Mouse (Mus musculus) kidney, postnatal 0 days (tissue): Measurements from ENCODE around the gene Abhd5. TPM values are rescaled to one million over a fixed set of nuclear protein-coding genes. Genes with fewer than 3 reads are reported as not detected.
A peak's percentile ranks its signal among the peaks of the same experiment; 100 is the strongest.

Experiments used
- ATAC-seq: fragments of 200-750 bp; cut with Nextera tagmentation; replicated peaks from 2 replicates; pipeline ENCODE4 v1.8.0; 2017; ENCODE audit warnings: low read depth, moderate number of reproducible peaks, moderate TSS enrichment, moderate library complexity; ENCODE audit not compliant: low FRiP score
- DNase-seq: peaks from one replicate; pipeline ENCODE4 v3.0.0-alpha.2; 2016; ENCODE audit warnings: low spot score
- H3K27ac ChIP-seq: fragments of 300-500 bp; sonication (generic); 2 replicates; pipeline ENCODE4 v1.5.1; 2014; ENCODE audit warnings: mild to moderate bottlenecking
- H3K27me3 ChIP-seq: fragments of 300-500 bp; sonication (generic); 2 replicates; pipeline ENCODE4 v1.6.1; 2014; ENCODE audit warnings: low read length, mixed read lengths; ENCODE audit not compliant: insufficient read depth
- H3K36me3 ChIP-seq: fragments of 300-500 bp; sonication (generic); 2 replicates; pipeline ENCODE4 v1.6.1; 2014; ENCODE audit warnings: low read length, mixed read lengths; ENCODE audit not compliant: insufficient read depth
- H3K4me1 ChIP-seq: fragments of 300-500 bp; sonication (generic); replicated peaks from 2 replicates; pipeline ENCODE4 v1.6.1; 2014; ENCODE audit warnings: antibody characterized with exemption, low read length, mixed read lengths; ENCODE audit not compliant: insufficient read depth
- H3K4me2 ChIP-seq: fragments of 300-500 bp; sonication (generic); 2 replicates; pipeline ENCODE4 v1.6.1; 2014; ENCODE audit warnings: mild to moderate bottlenecking, low read length, moderate library complexity, mixed read lengths
- H3K4me3 ChIP-seq: fragments of 300-500 bp; sonication (generic); replicated peaks from 2 replicates; pipeline ENCODE4 v1.5.1; 2014; ENCODE audit warnings: low read depth, low read length
- H3K9ac ChIP-seq: fragments of 300-500 bp; sonication (generic); 2 replicates; pipeline ENCODE4 v1.6.1; 2014; ENCODE audit warnings: low read depth, low read length
- H3K9me3 ChIP-seq: fragments of 300-500 bp; sonication (generic); replicated peaks from 2 replicates; pipeline ENCODE4 v1.6.1; 2016; ENCODE audit warnings: low read length, inconsistent platforms, mixed read lengths
- CTCF ChIP-seq: IDR thresholded peaks from 2 replicates; pipeline ENCODE4 v1.5.1; 2016; ENCODE audit warnings: antibody characterized with exemption, low read depth, mild to moderate bottlenecking, moderate library complexity
- WGBS: fragments of 180-500 bp; shearing (Covaris S2); extraction: QIAGEN DNeasy Blood & Tissue Kit; methylation state at CpG from one replicate; pipeline ENCODE4 v1.1.7; 2014; 5-methylcytosine and 5-hydroxymethylcytosine counted together
- polyA plus RNA-seq: library from polyadenylated mRNA; unstranded; fragments of >200 nt; fragmentation: Nextera tagmentation; extraction: Ambion mirVana; gene quantifications from 2 replicates; pipeline ENCODE4 v1.2.1, GENCODE M21; 2015

Gene Abhd5
- 30.3 and 31.6 TPM in 2 replicates for polyA plus RNA-seq

- peak within 1 kb of the TSS; percentile 68 for H3K4me3 ChIP-seq
- DNase-seq (peak; percentile 96), ATAC-seq (peak; percentile 96)
- no peaks in the 10 kb centered on the region for H3K9me3 ChIP-seq
- WGBS = 2% methylated on average over 69 of the region's 84 CpGs
- peak within 1 kb of the TSS; percentile 86 for H3K27ac ChIP-seq
- no peaks in the 10 kb centered on the region for H3K36me3 ChIP-seq
- H3K4me2 ChIP-seq = peak within 1 kb of the TSS; percentile 69
- no peaks in the 10 kb centered on the region; the same call in 1 of the 2 replicates for H3K4me1 ChIP-seq
- H3K9ac ChIP-seq = peak within 1 kb of the TSS; percentile 88
- TF ChIP-seq CTCF = peak; percentile 59
- no peaks in the 10 kb centered on the region for H3K27me3 ChIP-seq
Observed at GRCm38 (mm10) chr9:122351303-122352024, at the start of gene Abhd5. TSS of gene Abhd5 (plus strand) at chr9:122351608.

GRCm38 (mm10) chr9:122305302-122305701 is 46.1 kb upstream of the Abhd5 start:
- H3K9ac ChIP-seq = no peak overlapping the region
- no peak for ATAC-seq
- no peaks in the 10 kb centered on the region for H3K4me1 ChIP-seq
- no peaks in the 10 kb centered on the region for H3K9me3 ChIP-seq
- no peak for DNase-seq
- H3K27ac ChIP-seq = no peak overlapping the region
- H3K4me3 ChIP-seq = no peak overlapping the region
- no peaks in the 10 kb centered on the region for H3K27me3 ChIP-seq
- no peaks in the 10 kb centered on the region for H3K36me3 ChIP-seq
- TF ChIP-seq CTCF = no peak
- WGBS = 88% methylated on average over 3 of the region's 3 CpGs
- H3K4me2 ChIP-seq = no peak overlapping the region

- no peak overlapping the region for H3K4me3 ChIP-seq
- H3K9ac ChIP-seq = no peak overlapping the region
- no peaks in the 10 kb centered on the region for H3K4me1 ChIP-seq
- no peak overlapping the region for H3K27ac ChIP-seq
- no peaks in the 10 kb centered on the region for H3K36me3 ChIP-seq
- TF ChIP-seq CTCF = no peak
- ATAC-seq = no peak
- no peaks in the 10 kb centered on the region for H3K9me3 ChIP-seq
- no peak for DNase-seq
- WGBS = 58% methylated on average over 14 of the region's 14 CpGs
- no peaks in the 10 kb centered on the region for H3K27me3 ChIP-seq
- H3K4me2 ChIP-seq = no peak overlapping the region
Observed at GRCm38 (mm10) chr9:122309013-122309980, 42.1 kb upstream of the Abhd5 start.

- Histone ChIP-seq H3K4me2 (peak overlapping the region; percentile 55), H3K4me1 (no peaks in the 10 kb centered on the region), H3K9me3 (no peaks in the 10 kb centered on the region), H3K27ac (peak overlapping the region; percentile 60), H3K9ac (peak overlapping the region; percentile 63), H3K36me3 (no peaks in the 10 kb centered on the region), H3K4me3 (peak overlapping the region; percentile 40), H3K27me3 (no peaks in the 10 kb centered on the region)
- peak; percentile 95 for DNase-seq
- WGBS = 0% methylated on average over 19 of the region's 19 CpGs
- TF ChIP-seq CTCF = peak; percentile 99
- ATAC-seq = peak; percentile 90
Observed at GRCm38 (mm10) chr9:122310613-122311049, 40.8 kb upstream of the Abhd5 start.

- no peak for DNase-seq
- Histone ChIP-seq H3K4me1 (no peaks in the 10 kb centered on the region), H3K27ac (peak overlapping the region; percentile 60; the same call in 1 of the 2 replicates), H3K27me3 (no peaks in the 10 kb centered on the region), H3K4me2 (peak overlapping the region; percentile 55), H3K4me3 (peak overlapping the region; percentile 40), H3K36me3 (no peaks in the 10 kb centered on the region), H3K9me3 (no peaks in the 10 kb centered on the region), H3K9ac (peak overlapping the region; percentile 63; the same call in 1 of the 2 replicates)
- WGBS = 58% methylated on average over 7 of the region's 7 CpGs
- ATAC-seq = peak; percentile 47
- no peak for TF ChIP-seq CTCF
Observed at GRCm38 (mm10) chr9:122311051-122311760, 40.2 kb upstream of the Abhd5 start.
